Mouse (Mus musculus) testis, adult 10 weeks (tissue): ENCODE measurements around the gene Glb1. TPM values are rescaled to one million over a fixed set of nuclear protein-coding genes. Genes with fewer than 3 reads are reported as not detected.

Experiments
- polyA plus RNA-seq: library from polyadenylated mRNA; stranded (reverse); fragments of 350-450 nt; fragmentation: Illumina TruSeq; extraction: RNeasy Lipid Tissue Mini Kit (QIAGEN cat#74804); gene quantifications from one replicate; pipeline ENCODE4 v1.2.3, GENCODE M21; 2014; ENCODE audit warnings: low read depth, low replicate concordance

Gene Glb1
- polyA plus RNA-seq = 4.2 TPM

GRCm38 (mm10) chr9:114400949-114401684, at the start of gene Glb1, which contains the start of gene Tmppe:
TSS of gene Glb1 (plus strand) at chr9:114401076.
TSS of gene Tmppe (plus strand) at chr9:114401105.

DNA sequence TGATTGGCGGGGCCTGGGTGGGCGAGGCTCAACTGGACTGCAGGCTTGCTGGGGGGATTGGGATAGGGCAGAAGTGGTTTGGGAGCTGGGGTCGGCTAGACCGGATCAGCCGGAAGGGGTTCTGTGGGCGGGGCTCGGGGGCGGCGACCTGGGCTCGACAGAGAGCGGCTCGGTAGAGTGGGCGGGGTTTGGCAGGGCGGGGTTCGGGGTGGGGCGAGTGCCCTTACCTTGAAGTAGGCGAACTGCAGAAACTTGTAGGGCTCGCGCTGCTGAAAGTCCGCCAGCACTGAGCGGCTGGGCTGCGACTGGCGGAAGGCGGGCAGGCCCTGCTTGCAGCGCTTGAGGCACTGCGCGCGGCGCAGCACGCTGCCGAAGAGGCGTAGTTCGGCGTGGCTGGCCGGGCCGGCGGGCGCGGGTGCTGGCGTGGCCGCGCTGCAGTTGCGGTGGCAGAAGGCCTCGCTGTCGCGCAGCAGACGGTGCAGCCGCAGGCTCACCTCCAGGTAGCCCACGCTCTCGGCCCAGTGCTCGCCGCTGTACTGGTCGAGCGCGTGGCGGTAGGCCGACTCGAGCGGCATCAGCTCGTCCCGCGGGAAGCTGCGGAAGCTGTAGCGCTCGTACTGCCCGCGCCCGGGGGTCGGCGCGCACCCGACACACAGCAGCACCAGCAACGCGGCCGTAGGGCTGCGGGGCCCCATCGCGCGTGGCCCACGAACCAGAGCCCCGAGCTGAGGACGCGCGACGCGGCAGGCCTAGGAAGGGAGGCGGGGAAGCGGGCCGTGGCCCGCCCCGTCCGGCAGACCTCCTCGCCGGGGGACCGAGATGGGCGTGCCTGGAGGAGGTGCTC, 10.7 kb upstream of the Glb1 start, which contains the start of gene Crtap:
TSS of gene Crtap (minus strand) at position 771 of the 844 bp plus-strand sequence.

GRCm38 (mm10) chr9:114504816-114505215, 103.9 kb downstream of the Glb1 start, which contains the start of gene Ccr4:
TSS of gene Ccr4 (minus strand) at chr9:114504916.

DNA sequence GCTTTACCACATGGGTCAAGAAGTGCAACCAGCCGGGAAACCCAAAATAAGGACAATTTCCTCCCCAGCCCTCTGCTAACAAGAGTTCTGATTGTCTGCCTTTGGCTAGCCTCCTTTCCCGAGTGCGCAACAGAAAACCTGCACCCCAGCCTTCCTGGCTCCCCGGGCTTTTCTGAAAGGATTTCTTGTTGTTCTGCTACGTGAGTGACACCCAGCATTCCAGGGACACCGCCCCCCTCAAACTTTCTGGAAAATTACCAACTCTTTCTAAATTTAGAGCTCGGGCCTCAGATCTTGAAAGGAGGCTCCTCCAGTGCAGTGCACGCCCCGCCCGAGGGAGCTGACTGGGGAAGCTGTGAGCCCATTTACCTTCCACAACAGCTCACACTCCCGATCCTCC, 114.5 kb downstream of the Glb1 start, which contains the start of gene C130032M10Rik:
TSS of gene C130032M10Rik (plus strand) at position 334 of the 400 bp plus-strand sequence.

Other genes starting within 250 kb of the Glb1 start
- not detected for gene Bcl2a1c, start 70.9 kb upstream of the Glb1 start, polyA plus RNA-seq
- gene Crtap, start 10.4 kb upstream of the Glb1 start, polyA plus RNA-seq = 23.8 TPM
- gene Tmppe, start within 50 bp of the Glb1 start, polyA plus RNA-seq = 0.43 TPM
- 0.57 TPM for gene Ccr4, start 103.8 kb downstream of the Glb1 start, polyA plus RNA-seq
- not detected for gene C130032M10Rik, start 114.6 kb downstream of the Glb1 start, polyA plus RNA-seq
- gene Trim71, start 163.3 kb downstream of the Glb1 start, polyA plus RNA-seq = 0.97 TPM
- gene Cnot10, start 239.1 kb downstream of the Glb1 start, polyA plus RNA-seq = 58.6 TPM